Mouse (Mus musculus): ENCODE results near the gene Lmo3.

GRCm38 (mm10) chr6:138325744-138326400 is 255.9 kb downstream of the Lmo3 start:
- TF ChIP-seq CTCF (IDR thresholded peaks at IDR 0.05; ENCODE audit: low read depth) (no peak), EP300 (IDR thresholded peaks at IDR 0.05; ENCODE audit: low read depth) (no peak)
